Mouse (Mus musculus) gastrocnemius, adult 2 months (tissue): Measurements from ENCODE around the gene Prss16. TPM values are rescaled to one million over a fixed set of nuclear protein-coding genes. Genes with fewer than 3 reads are reported as not detected.

Experiments
- DNase-seq: peaks from one replicate; pipeline ENCODE4 v3.0.0; 2022
- H3K27ac ChIP-seq: fragments of 200-600 bp; 2 replicates; pipeline ENCODE4 v1.8.1; 2022; ENCODE audit warnings: mild to moderate bottlenecking
- H3K4me3 ChIP-seq: fragments of 200-600 bp; 2 replicates; pipeline ENCODE4 v1.8.1; 2022; ENCODE audit warnings: mild to moderate bottlenecking, moderate library complexity
- CTCF ChIP-seq: fragments of 200-600 bp; IDR thresholded peaks from 2 replicates; pipeline ENCODE4 v1.8.1; 2022; ENCODE audit warnings: antibody characterized with exemption, mild to moderate bottlenecking, moderate library complexity
- intact Hi-C: fragments of 180-260 bp; cut with DNase I; formaldehyde crosslinking; loops from one replicate; pipeline ENCODE4 v1.15.1; 2025
- total RNA-seq, 2 experiments: library from RNA; stranded (reverse); gene quantifications; 2 replicates each; pipeline ENCODE4 v1.2.3; 2021

The Prss16 gene
- total RNA-seq, 2 experiments from 2014 or later = not detected

DNA sequence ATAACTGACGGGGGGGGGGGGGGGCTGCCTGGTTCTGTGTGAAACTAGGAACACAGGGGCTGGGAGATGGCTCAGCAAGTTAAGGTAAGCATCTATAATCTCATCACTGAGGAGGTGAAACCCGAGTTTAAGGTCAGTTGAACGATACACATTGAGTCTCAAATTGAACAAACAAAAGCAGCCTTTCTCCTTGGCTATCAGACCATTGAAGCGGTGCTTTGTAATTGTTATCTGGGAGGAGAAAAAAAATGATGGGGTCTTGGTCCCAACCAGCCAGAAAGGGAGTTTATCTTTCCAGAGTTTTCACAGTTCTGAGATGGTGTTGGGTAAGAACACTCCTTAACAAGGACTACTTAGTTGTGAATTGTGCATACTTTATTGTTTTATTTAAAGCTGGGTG lies 11.7 kb downstream of the Prss16 start:
- no peak overlapping the region for H3K27ac ChIP-seq
- no peak for TF ChIP-seq CTCF
- DNase-seq = no peak
- intact Hi-C loops = no loop called here
- no peak overlapping the region for H3K4me3 ChIP-seq

GRCm38 (mm10) chr13:21997201-21997820 lies 12.2 kb downstream of the Prss16 start:
- no peak for DNase-seq
- intact Hi-C loops = no loop called here
- Histone ChIP-seq H3K27ac (no peak overlapping the region), H3K4me3 (peak overlapping the region; percentile 64; the same call in 1 of the 2 replicates)
- TF ChIP-seq CTCF = no peak

- DNase-seq = no peak
- no peak for TF ChIP-seq CTCF
- intact Hi-C loops = no loop called here
- peak overlapping the region; percentile 64 for H3K4me3 ChIP-seq
- H3K27ac ChIP-seq = no peak overlapping the region
These were observed 12.7 kb downstream of the Prss16 start for GRCm38 (mm10) chr13:21996840-21997185.

DNA sequence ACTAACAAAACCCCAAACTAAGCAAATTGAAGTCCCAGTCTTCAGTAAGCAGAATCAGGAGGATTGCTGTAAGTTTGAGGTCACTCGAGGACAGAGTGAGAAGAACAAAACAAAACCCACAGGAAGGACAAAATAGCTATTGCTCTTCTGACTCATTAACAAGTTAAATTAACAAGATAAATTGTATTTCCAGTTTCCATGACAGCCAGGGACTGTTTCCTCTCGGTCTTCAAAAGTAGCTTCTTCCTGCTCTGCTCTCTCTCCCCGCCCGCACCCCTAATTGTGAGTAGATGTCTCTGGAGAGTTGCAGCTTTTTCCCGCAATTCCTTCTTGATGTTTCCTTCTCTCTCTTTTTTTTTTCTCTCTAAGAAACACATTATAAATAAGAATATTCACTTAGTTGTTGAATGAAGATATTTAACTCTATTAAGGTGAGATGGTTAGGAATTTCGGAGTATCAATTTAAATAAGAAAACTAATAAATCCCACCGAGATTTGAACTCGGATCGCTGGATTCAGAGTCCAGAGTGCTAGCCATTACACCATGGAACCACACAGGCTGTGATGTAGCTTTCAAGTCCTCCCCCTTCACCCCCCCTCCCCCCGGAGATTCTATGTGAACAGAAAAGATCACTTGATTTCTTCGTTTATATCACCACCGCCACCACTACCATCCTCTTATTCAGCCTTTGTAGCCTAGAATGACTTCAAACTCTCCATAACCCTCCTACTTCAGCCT lies 13.3 kb downstream of the Prss16 start:
- peak overlapping the region; percentile 64 for H3K4me3 ChIP-seq
- intact Hi-C loops = no loop called here

DNA sequence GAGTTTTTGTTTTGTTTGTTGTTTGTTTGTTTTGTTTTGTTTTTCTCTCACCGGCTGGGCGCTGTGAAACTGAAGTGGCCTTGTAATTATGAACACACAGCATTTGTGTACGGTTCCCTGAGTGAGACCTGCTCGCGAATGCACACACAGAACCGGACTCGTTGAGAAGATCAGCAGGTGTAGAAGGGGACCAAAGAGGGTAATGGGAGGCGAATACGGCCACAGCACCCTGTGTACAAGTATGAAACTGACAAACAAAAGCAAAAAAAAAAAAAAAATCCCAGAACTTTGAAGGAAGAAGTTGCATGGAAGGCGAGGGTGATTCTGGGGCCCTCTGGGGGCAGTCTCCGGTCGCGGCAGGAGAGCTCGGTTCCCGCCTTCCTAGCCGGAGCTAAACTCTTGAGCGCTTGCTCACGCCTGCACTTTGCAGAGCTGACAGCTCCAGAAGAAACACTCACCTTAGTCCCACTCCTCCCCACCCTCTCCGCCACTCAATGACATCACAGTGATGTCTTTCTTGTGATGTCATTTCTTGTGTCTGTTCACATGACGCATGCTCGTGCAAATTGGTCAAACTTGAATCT lies 14.1 kb downstream of the Prss16 start:
- peak; percentile 13; the same call in 1 of the 2 replicates for TF ChIP-seq CTCF
- DNase-seq = no peak
- intact Hi-C loops = no loop called here
- H3K4me3 ChIP-seq = peak overlapping the region; percentile 64
- no peak overlapping the region for H3K27ac ChIP-seq

More for the DNA sequence above, 13.3 kb downstream of the Prss16 start:
- DNase-seq = no peak
- no peak overlapping the region for H3K27ac ChIP-seq
- TF ChIP-seq CTCF = no peak

- no peak overlapping the region for H3K27ac ChIP-seq
- H3K4me3 ChIP-seq = peak overlapping the region; percentile 64
- intact Hi-C loops = no loop called here
- TF ChIP-seq CTCF = no peak
- no peak for DNase-seq
These were observed 14.6 kb downstream of the Prss16 start for GRCm38 (mm10) chr13:21994896-21995295.

DNA sequence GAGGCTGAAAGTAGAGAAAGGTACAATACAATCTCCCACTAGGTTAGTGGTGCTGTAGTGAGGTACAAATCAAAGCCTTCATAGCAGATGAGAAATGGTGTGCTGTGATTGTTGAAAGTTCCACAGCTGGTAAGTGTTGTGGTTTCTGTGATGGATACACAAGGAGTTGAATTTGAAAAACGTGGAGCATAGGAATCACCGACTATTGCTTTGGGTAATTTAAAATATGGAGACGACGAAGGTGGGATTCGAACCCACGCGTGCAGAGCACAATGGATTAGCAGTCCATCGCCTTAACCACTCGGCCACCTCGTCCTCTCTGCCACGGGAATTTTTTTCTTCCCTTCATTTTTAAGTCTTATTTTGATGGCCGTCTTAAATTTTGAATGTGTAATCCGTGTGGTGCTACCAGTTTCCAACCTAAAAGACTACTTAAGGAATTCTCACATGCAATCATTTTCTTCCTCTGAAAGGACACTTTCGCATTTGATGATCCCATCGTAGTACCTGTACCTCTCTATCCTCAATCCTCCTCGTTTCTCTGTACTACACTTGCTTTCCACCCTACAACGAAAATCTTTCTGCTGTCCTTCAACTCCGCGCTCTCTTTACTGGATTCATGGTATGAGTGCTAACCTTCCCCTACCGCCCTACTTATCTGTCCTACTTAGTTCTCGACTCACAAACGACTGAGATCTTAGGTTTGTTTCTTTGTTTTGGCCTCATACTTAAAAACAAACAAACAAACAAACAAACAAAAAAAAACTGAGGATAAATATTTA lies 15.4 kb downstream of the Prss16 start:
- intact Hi-C loops = no loop called here
- no peak for TF ChIP-seq CTCF
- Histone ChIP-seq H3K27ac (no peak overlapping the region), H3K4me3 (no peak overlapping the region)
- DNase-seq = no peak

- intact Hi-C loops = no loop called here
- no peak overlapping the region for H3K4me3 ChIP-seq
- TF ChIP-seq CTCF = no peak
- DNase-seq = no peak
- H3K27ac ChIP-seq = no peak overlapping the region
These were observed 17.0 kb downstream of the Prss16 start for GRCm38 (mm10) chr13:21992550-21992949.

DNA sequence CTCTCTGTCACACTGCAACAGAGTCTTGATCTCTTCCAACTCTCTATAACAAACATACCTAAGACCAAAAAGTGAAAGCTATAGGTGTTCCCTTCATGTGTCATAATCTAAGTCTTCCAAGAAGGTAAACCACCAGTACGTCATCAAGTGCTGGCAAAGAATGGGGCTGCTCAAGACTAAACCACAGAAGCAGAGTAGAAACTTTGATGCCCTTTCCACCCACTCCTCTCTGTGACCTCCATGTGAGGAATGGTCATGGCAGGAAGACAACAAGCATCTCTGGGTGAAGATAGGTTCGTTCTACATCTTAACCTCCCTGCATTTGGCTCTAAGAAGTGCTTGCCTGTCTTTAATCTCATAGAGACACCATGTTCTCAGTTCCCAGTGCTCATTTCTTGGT lies 25.1 kb downstream of the Prss16 start:
- no peak overlapping the region for H3K4me3 ChIP-seq
- no peak for DNase-seq
- intact Hi-C loops = no loop called here

DNA sequence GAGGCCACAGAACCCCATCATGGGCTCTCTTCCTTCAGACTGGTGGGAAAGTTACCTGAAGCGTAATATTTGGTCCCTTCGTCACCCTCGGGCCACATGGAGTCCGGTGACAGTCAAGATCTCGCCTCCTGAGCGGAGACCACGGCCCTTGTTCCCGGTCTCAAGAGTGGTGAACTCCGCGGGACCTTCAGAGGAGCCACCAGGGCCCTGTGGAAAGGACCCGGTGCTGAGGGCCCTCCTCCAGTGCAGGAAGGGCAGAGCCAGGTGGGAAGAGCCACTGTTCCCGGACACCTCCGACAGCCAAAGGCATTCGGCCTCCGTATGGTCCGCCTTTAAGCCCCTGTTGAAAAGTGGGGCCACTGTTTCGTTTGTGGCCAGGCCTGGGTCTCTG lies 27.7 kb downstream of the Prss16 start:
- intact Hi-C loops = no loop called here
- H3K27ac ChIP-seq = peak overlapping the region; percentile 48
- H3K4me3 ChIP-seq = peak overlapping the region; percentile 80
- TF ChIP-seq CTCF = no peak
- DNase-seq = no peak

More for the DNA sequence above, 25.1 kb downstream of the Prss16 start:
- no peak for TF ChIP-seq CTCF
- H3K27ac ChIP-seq = no peak overlapping the region

DNA sequence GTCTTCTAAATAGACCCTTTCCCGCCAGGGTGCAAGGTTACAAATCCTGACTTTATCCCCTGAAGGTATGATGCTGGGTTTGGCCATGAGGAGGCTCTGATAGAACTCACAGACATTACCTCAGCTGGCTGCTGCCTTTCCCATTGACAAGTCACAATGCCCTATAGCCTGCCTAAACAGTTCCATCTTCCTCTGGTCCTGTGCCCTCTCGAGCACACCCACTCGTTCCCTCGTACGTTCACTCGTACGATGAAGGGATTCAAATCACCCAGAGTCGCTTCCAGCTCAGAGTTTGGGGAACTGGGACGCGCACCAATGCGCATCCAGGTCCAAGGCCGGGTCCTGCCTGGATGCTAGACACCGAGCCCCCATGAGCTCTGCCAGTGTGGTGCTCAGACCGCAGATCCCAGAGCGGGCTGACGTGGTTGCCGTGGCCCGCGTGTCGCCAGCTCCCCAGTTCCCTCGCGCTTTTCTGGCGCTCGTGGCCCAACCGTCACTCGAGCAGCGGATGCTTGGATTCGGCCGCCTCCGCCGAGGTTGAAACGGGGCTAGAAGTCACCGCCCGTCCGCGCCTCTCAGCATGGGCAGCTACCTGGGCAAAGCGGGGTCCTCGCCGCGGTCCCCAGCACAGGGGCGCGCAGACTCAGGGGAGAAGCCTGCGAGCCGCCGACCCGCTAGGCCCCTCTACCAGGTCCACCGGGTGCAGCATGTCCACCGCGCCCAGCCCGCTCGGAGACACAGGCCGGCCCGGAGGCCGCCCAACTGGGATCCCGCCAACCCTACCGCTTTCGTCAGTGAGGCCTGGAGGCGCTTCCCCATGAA lies 28.4 kb downstream of the Prss16 start, which contains the start of gene Pom121l2:
TSS of gene Pom121l2 (plus strand) at position 214 of the 822 bp plus-strand sequence.
- DNase-seq = peak; percentile 73
- intact Hi-C loops = no loop called here
- peak within 1 kb of the TSS; percentile 48 for H3K27ac ChIP-seq
- H3K4me3 ChIP-seq = peak within 1 kb of the TSS; percentile 80
- no peak for TF ChIP-seq CTCF
